Mouse (Mus musculus) forebrain, embryonic 16.5 days (tissue): ENCODE measurements at regions not wholly inside any gene's neighbourhood (a gene's known extent, or its start where the extent isn't known, plus 50 kb on each side); places are given as distances from the start of the nearest gene placed in this dataset.
"Not testable (repeated sequence)": the region's sequence is repeated elsewhere in the genome, so short reads cannot be mapped to it uniquely, and the experiment has no call there.

ENCODE experiments used
- ATAC-seq: fragments of 200-750 bp; cut with Nextera tagmentation; 2 replicates; pipeline ENCODE4 v1.8.0; 2017; ENCODE audit warnings: mild to moderate bottlenecking, moderate library complexity
- H3K27ac ChIP-seq: fragments of 300-500 bp; sonication (generic); 2 replicates; pipeline ENCODE4 v1.5.1; 2014; ENCODE audit warnings: low read length, control low read depth
- H3K27me3 ChIP-seq: fragments of 300-500 bp; sonication (generic); replicated peaks from 2 replicates; pipeline ENCODE4 v1.6.1; 2014; ENCODE audit warnings: low read length; ENCODE audit not compliant: control insufficient read depth, insufficient read depth
- H3K36me3 ChIP-seq: fragments of 300-500 bp; sonication (generic); 2 replicates; pipeline ENCODE4 v1.6.1; 2014; ENCODE audit not compliant: control insufficient read depth, insufficient read depth
- H3K4me1 ChIP-seq: fragments of 300-500 bp; sonication (generic); replicated peaks from 2 replicates; pipeline ENCODE4 v1.6.1; 2014; ENCODE audit warnings: low read length; ENCODE audit not compliant: control insufficient read depth, insufficient read depth
- H3K4me2 ChIP-seq: fragments of 300-500 bp; sonication (generic); 2 replicates; pipeline ENCODE4 v1.6.1; 2014; ENCODE audit warnings: mild to moderate bottlenecking, low read length, control low read depth
- H3K4me3 ChIP-seq: fragments of 300-500 bp; sonication (generic); replicated peaks from 2 replicates; pipeline ENCODE4 v1.5.1; 2014; ENCODE audit warnings: mild to moderate bottlenecking, low read length, control low read depth
- H3K9ac ChIP-seq: fragments of 300-500 bp; sonication (generic); replicated peaks from 2 replicates; pipeline ENCODE4 v1.6.1; 2014; ENCODE audit warnings: low read depth, low read length, control low read depth
- H3K9me3 ChIP-seq: fragments of 300-500 bp; sonication (generic); 2 replicates; pipeline ENCODE4 v1.6.1; 2016; ENCODE audit warnings: low read length; ENCODE audit not compliant: control insufficient read depth
- WGBS: fragments of 180-500 bp; shearing (Covaris S2); extraction: QIAGEN DNeasy Blood & Tissue Kit; methylation state at CpG from one replicate; pipeline ENCODE4 v1.1.7; 2014; 5-methylcytosine and 5-hydroxymethylcytosine counted together

DNA sequence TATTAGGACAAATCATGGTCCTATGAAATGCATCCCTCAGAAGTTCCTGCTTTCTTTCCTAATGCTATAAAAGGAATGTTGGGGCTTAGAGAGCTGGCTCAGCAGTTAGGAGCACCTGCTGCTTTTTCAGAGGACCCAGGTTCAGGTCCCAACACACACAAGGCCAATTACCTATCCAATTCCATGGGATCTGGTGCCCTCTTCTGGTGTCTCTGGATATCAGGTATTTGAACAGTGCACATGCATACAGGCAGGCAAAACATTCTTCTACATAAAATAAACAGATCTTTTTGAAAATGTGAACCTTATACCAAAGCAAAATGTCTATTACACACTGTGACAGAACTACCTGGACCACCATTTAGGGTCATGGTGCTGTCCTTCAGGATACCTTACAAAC lies 177.4 kb downstream of the Phf3 start:
- Histone ChIP-seq H3K36me3 (no peaks in the 10 kb centered on the region), H3K9ac (no peak overlapping the region), H3K4me3 (no peak overlapping the region), H3K9me3 (no peaks in the 10 kb centered on the region), H3K4me1 (0 out of 2 replicates have a peak, but pooled peaks cover 2% of the 10 kb centered on the region), H3K27me3 (no peaks in the 10 kb centered on the region), H3K27ac (no peak overlapping the region), H3K4me2 (no peak overlapping the region)
- no peak for ATAC-seq

DNA sequence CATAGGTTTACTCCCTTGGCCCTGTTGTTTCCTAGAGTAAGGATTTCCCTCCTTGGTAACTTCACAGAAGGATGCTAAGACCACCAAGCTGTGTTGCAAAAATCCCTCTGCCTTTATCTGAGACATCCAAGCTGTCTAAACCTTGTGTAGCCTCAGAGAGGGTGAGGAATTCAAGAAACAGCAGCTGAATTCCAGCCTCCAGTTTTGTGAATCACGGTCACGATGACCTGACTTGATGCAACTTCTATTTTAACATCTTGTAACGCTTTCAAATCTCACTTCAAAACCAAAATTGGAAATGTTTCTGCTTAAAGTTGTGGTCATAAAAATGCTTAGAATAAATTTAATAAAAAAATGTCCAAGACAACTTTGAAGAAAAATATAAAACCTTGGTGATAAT lies 188.4 kb downstream of the Phf3 start:
- Histone ChIP-seq H3K4me2 (no peak overlapping the region), H3K36me3 (no peaks in the 10 kb centered on the region), H3K27me3 (no peaks in the 10 kb centered on the region), H3K4me3 (no peak overlapping the region), H3K4me1 (no peaks in the 10 kb centered on the region), H3K27ac (no peak overlapping the region), H3K9ac (no peak overlapping the region), H3K9me3 (no peaks in the 10 kb centered on the region)
- WGBS = 89% methylated on average over 3 of the region's 3 CpGs
- ATAC-seq = no peak

DNA sequence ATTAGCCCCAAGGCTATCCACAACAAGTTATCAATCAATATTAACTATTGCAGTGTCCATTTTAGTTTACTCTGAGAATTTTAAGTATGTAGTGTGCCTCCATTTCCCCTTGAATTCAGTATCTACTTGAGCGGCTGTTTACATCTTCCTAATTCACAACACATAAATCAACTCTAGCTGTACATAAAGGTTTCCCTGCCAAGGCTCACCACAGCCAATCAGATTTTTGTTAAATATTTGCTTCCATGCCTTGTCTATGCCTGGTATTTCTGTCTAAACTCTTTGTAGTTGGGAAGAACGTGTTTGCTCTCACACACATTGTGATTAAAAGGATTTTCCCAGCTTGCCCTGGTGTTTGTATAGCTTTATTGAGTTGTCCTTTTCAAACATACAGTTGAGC lies 189.8 kb downstream of the Phf3 start:
- no peaks in the 10 kb centered on the region for H3K4me1 ChIP-seq
- no peak overlapping the region for H3K9ac ChIP-seq
- no peak overlapping the region for H3K4me2 ChIP-seq
- H3K27me3 ChIP-seq = no peaks in the 10 kb centered on the region
- no peaks in the 10 kb centered on the region for H3K36me3 ChIP-seq
- no peak overlapping the region for H3K4me3 ChIP-seq
- no peak for ATAC-seq
- no peak overlapping the region for H3K27ac ChIP-seq
- WGBS = 68% methylated on average over 2 of the region's 2 CpGs
- H3K9me3 ChIP-seq = no peaks in the 10 kb centered on the region

DNA sequence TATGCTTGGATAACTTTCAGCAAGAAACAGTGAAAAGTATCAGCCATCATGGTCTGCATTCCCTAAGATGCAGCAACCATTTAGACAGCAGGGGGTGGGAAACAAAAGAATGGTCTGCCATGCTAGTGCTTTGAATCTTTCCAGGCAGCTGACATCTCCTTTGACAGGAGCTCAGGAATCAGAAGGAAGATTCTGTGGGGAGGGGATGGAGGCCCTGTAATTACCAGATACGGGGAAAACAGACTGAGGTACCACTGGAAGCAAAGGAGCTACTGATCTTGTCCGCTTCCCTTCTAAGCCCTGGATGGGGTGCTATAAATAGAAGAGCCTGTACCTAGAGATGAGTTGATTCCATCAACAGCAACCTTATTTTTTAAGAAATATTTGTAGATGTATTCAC lies 233.9 kb downstream of the Phf3 start:
- WGBS = 10% methylated on average over 2 of the region's 2 CpGs
- H3K4me3 ChIP-seq = no peak overlapping the region
- no peak overlapping the region for H3K4me2 ChIP-seq

DNA sequence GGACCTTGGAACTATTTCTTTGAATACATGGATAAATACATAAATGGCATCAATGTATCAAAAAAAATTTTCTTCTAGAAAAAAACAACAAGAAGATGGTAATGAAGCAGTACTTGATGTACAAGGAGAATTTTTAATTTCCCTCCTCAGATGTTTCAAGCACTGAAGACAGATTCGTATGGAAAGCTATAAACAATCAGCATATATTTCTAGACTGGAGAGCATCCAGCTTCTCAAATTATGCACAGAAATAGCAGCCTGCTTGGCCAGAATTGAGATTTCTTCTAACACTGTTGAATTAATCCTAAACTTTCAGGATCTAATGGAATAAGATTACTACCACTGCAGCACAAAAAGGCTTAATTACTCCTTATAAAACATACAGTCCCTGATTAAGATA lies 241.0 kb downstream of the Phf3 start:
- 45% methylated on average over 1 of the region's 1 CpGs for WGBS
- Histone ChIP-seq H3K4me3 (no peak overlapping the region), H3K9ac (no peak overlapping the region), H3K27me3 (no peaks in the 10 kb centered on the region), H3K9me3 (no peaks in the 10 kb centered on the region), H3K4me2 (no peak overlapping the region), H3K36me3 (no peaks in the 10 kb centered on the region), H3K27ac (no peak overlapping the region), H3K4me1 (no peaks in the 10 kb centered on the region)
- no peak for ATAC-seq

More for the DNA sequence above, 233.9 kb downstream of the Phf3 start:
- Histone ChIP-seq H3K9me3 (no peaks in the 10 kb centered on the region), H3K4me1 (no peaks in the 10 kb centered on the region), H3K27ac (no peak overlapping the region), H3K9ac (no peak overlapping the region), H3K27me3 (no peaks in the 10 kb centered on the region), H3K36me3 (no peaks in the 10 kb centered on the region)
- peak; percentile 33; the same call in 1 of the 2 replicates for ATAC-seq

DNA sequence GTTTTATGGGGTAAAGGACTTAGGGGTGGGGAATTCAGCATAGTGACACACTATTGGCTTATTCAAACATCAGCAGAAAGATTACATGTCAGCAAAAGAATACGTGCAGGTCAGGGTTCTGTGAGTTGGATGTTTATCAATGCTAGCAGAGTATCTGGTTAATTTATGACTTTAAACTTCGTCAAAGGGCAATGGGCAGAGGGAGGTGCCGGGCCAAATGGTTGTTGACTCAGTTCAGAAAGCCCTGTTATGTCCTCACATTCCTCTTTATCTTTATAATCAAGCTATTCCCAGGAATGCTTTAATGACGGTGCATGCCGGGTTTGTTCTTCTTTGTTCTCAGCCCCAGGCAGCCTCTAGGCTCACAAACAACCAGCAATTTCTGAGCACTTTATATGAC lies 245.9 kb downstream of the Phf3 start:
- ATAC-seq, H3K27ac ChIP-seq, H3K36me3 ChIP-seq, H3K9ac ChIP-seq, H3K4me3 ChIP-seq, H3K4me1 ChIP-seq, H3K9me3 ChIP-seq, H3K27me3 ChIP-seq, H3K4me2 ChIP-seq: not testable (repeated sequence)
- WGBS = 74% methylated on average over 5 of the region's 5 CpGs

DNA sequence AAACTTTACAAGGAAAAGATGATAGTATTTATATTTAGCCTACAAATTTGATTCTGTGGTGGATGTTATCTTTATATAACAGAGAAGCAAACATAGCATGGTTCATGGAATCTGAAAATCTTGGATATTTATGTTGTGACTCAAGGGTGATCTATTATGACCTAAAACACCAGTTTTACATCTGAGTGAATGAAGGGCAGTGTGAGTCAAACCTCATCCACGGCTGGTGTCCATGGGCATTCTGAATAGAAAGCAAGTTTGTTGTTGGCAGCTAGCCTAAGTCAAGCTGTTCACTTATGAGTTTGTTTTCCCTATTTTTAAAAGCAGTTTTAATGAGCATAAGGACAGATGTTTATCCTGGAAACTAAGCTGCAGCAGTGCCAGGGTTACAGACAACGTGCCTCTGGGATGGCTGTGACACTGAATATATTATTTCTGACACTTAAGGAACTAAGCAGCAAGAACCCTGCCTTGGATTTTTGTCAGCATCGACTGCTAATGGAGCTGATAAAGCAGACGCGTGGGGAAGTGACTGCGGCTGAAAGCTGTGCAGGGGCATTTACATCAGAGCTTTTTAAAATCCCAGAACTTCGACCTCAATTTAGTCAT lies 278.5 kb downstream of the Phf3 start:
- peaks cover 8% of the 10 kb centered on the region for H3K4me1 ChIP-seq
- 27% methylated on average over 7 of the region's 7 CpGs for WGBS
- no peaks in the 10 kb centered on the region for H3K9me3 ChIP-seq
- ATAC-seq = peak; percentile 82
- no peak overlapping the region for H3K9ac ChIP-seq
- H3K27ac ChIP-seq = no peak overlapping the region
- no peak overlapping the region for H3K4me2 ChIP-seq
- H3K36me3 ChIP-seq = no peaks in the 10 kb centered on the region
- no peaks in the 10 kb centered on the region for H3K27me3 ChIP-seq
- H3K4me3 ChIP-seq = no peak overlapping the region

DNA sequence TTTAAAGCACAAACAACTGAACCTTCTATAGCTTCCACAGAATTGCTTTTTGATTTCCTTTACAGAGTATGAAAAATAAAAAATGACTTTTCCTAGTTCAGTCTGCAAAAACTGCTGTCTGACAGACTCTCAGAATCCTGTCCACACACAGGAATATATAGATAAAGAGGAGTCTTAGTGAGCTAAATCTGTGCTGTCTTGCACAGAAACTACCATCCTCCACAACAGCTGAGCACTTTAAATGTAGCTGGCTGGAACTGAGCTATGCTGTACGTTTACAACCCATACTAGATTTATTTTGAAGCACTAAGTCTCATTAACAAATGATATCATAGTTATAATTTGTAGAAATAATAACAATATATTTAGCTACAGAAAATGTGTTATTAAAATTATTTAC lies 279.7 kb downstream of the Phf3 start:
- ATAC-seq = no peak
- Histone ChIP-seq H3K4me1 (peaks cover 8% of the 10 kb centered on the region), H3K27me3 (no peaks in the 10 kb centered on the region), H3K27ac (no peak overlapping the region), H3K4me3 (no peak overlapping the region), H3K4me2 (no peak overlapping the region), H3K9ac (no peak overlapping the region), H3K36me3 (no peaks in the 10 kb centered on the region), H3K9me3 (no peaks in the 10 kb centered on the region)
- 51% methylated on average over 1 of the region's 1 CpGs for WGBS

DNA sequence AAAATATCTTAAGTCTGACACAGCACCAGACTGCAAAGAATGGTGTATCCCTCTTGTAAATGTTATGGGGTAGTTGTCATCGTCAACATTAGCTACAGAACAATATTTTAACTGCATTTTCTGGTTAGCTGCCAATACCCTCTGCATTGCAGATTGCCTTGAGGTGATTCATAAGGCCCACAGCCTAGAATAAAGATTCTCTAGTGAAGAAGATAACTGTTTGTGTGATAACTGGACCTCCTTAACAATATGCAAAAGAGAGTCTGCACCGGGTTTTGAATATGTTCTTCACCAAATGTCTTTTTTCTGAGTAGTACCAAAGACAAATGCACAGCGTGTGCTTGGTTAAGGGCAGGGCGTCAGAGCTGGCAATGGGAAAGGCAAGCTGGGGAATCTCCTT lies 283.0 kb downstream of the Phf3 start:
- no peaks in the 10 kb centered on the region for H3K9me3 ChIP-seq
- 52% methylated on average over 4 of the region's 4 CpGs for WGBS
- H3K4me1 ChIP-seq = peaks cover 8% of the 10 kb centered on the region
- no peak overlapping the region for H3K27ac ChIP-seq
- no peak for ATAC-seq
- H3K36me3 ChIP-seq = no peaks in the 10 kb centered on the region
- no peaks in the 10 kb centered on the region for H3K27me3 ChIP-seq
- H3K9ac ChIP-seq = no peak overlapping the region
- no peak overlapping the region for H3K4me2 ChIP-seq
- H3K4me3 ChIP-seq = no peak overlapping the region

DNA sequence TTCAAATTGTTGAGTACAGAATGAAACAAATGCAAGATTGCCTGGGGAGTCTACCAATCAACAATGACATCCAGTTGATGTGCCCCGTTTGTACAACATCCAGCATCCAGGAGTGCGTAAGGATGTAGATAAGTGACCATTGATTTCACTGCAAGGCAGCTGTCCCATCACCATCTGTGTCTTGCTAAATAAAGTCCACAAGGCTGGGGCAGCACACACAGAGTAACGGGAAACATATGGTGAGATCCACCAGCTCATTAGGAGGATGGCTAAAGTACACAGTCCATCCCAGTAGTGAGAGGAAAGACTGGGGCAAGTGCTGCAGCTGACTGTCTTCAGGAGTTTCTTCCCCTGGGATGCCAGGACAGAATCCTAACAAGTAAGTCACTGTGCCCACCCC lies 284.8 kb downstream of the Phf3 start:
- Histone ChIP-seq H3K27ac (no peak overlapping the region), H3K4me3 (no peak overlapping the region), H3K9me3 (no peaks in the 10 kb centered on the region), H3K4me2 (no peak overlapping the region), H3K4me1 (peaks cover 3% of the 10 kb centered on the region; the same call in 1 of the 2 replicates), H3K36me3 (no peaks in the 10 kb centered on the region), H3K27me3 (no peaks in the 10 kb centered on the region), H3K9ac (no peak overlapping the region)
- no peak for ATAC-seq
- WGBS = 80% methylated on average over 3 of the region's 3 CpGs
